Mouse (Mus musculus): ENCODE data around the gene Gm42715. TPM values are rescaled to one million over a fixed set of nuclear protein-coding genes. Genes with fewer than 3 reads are reported as not detected.
"Not testable (repeated sequence)": the region's sequence is repeated elsewhere in the genome, so short reads cannot be mapped to it uniquely, and the experiment has no call there.

Gene Gm42715
- total RNA-seq, 1 experiment from 2014 or later = 5.0 TPM

- no peak for ATAC-seq (replicated peaks; ENCODE audit: insufficient number of reproducible peaks, low FRiP score, low TSS enrichment, poor library complexity, severe bottlenecking)
Observed at GRCm38 (mm10) chr7:127489982-127490381, 29.4 kb upstream of the Gm42715 start.

- ATAC-seq (replicated peaks; ENCODE audit: insufficient number of reproducible peaks, low FRiP score, low TSS enrichment, poor library complexity, severe bottlenecking) = no peak
Observed at GRCm38 (mm10) chr7:127491846-127492245, 27.5 kb upstream of the Gm42715 start.

GRCm38 (mm10) chr7:127494648-127495047, 24.7 kb upstream of the Gm42715 start:
- ATAC-seq (replicated peaks; ENCODE audit: insufficient number of reproducible peaks, low FRiP score, low TSS enrichment, poor library complexity, severe bottlenecking) = no peak

- ATAC-seq (replicated peaks; ENCODE audit: insufficient number of reproducible peaks, low FRiP score, low TSS enrichment, poor library complexity, severe bottlenecking) = no peak
Observed at GRCm38 (mm10) chr7:127497382-127497781, 22.0 kb upstream of the Gm42715 start.

- no peak for ATAC-seq (replicated peaks; ENCODE audit: insufficient number of reproducible peaks, low FRiP score, low TSS enrichment, poor library complexity, severe bottlenecking)
Observed at GRCm38 (mm10) chr7:127498407-127498806, 21.0 kb upstream of the Gm42715 start.

- ATAC-seq (replicated peaks; ENCODE audit: insufficient number of reproducible peaks, low FRiP score, low TSS enrichment, poor library complexity, severe bottlenecking) = no peak
Observed at GRCm38 (mm10) chr7:127508291-127508690, 11.1 kb upstream of the Gm42715 start.

- ATAC-seq (replicated peaks; ENCODE audit: insufficient number of reproducible peaks, low FRiP score, low TSS enrichment, poor library complexity, severe bottlenecking) = not testable (repeated sequence)
Observed at GRCm38 (mm10) chr7:127509830-127510229, 9.6 kb upstream of the Gm42715 start.

- no peak for ATAC-seq (replicated peaks; ENCODE audit: insufficient number of reproducible peaks, low FRiP score, low TSS enrichment, poor library complexity, severe bottlenecking)
Observed at GRCm38 (mm10) chr7:127511241-127511640, 8.1 kb upstream of the Gm42715 start.

GRCm38 (mm10) chr7:127511808-127512230, 7.6 kb upstream of the Gm42715 start, which contains the start of gene Srcap:
Gene Srcap, plus strand, starts transcription at chr7:127511983.
- ATAC-seq (replicated peaks; ENCODE audit: insufficient number of reproducible peaks, low FRiP score, low TSS enrichment, poor library complexity, severe bottlenecking) = peak; percentile 96

GRCm38 (mm10) chr7:127512231-127513015, 7.0 kb upstream of the Gm42715 start:
- ATAC-seq (replicated peaks; ENCODE audit: insufficient number of reproducible peaks, low FRiP score, low TSS enrichment, poor library complexity, severe bottlenecking) = peak; percentile 73

GRCm38 (mm10) chr7:127513016-127513390, 6.4 kb upstream of the Gm42715 start:
- no peak for ATAC-seq (replicated peaks; ENCODE audit: insufficient number of reproducible peaks, low FRiP score, low TSS enrichment, poor library complexity, severe bottlenecking)

GRCm38 (mm10) chr7:127513781-127514180, 5.6 kb upstream of the Gm42715 start:
- ATAC-seq (replicated peaks; ENCODE audit: insufficient number of reproducible peaks, low FRiP score, low TSS enrichment, poor library complexity, severe bottlenecking) = no peak

GRCm38 (mm10) chr7:127515846-127516245, 3.5 kb upstream of the Gm42715 start:
- ATAC-seq (replicated peaks; ENCODE audit: insufficient number of reproducible peaks, low FRiP score, low TSS enrichment, poor library complexity, severe bottlenecking) = no peak

GRCm38 (mm10) chr7:127516344-127516743, 3.0 kb upstream of the Gm42715 start:
- ATAC-seq (replicated peaks; ENCODE audit: insufficient number of reproducible peaks, low FRiP score, low TSS enrichment, poor library complexity, severe bottlenecking) = no peak

GRCm38 (mm10) chr7:127541671-127542070, 22.3 kb downstream of the Gm42715 start:
- ATAC-seq (replicated peaks; ENCODE audit: insufficient number of reproducible peaks, low FRiP score, low TSS enrichment, poor library complexity, severe bottlenecking) = no peak

GRCm38 (mm10) chr7:127549116-127549835, 29.9 kb downstream of the Gm42715 start:
- no peak for ATAC-seq (replicated peaks; ENCODE audit: insufficient number of reproducible peaks, low FRiP score, low TSS enrichment, poor library complexity, severe bottlenecking)

GRCm38 (mm10) chr7:127551558-127551957, 32.2 kb downstream of the Gm42715 start:
- no peak for ATAC-seq (replicated peaks; ENCODE audit: insufficient number of reproducible peaks, low FRiP score, low TSS enrichment, poor library complexity, severe bottlenecking)

- no peak for ATAC-seq (replicated peaks; ENCODE audit: insufficient number of reproducible peaks, low FRiP score, low TSS enrichment, poor library complexity, severe bottlenecking)
Observed at GRCm38 (mm10) chr7:127560580-127560979, 41.2 kb downstream of the Gm42715 start.

- no peak for ATAC-seq (replicated peaks; ENCODE audit: insufficient number of reproducible peaks, low FRiP score, low TSS enrichment, poor library complexity, severe bottlenecking)
Observed at GRCm38 (mm10) chr7:127561340-127561858, 42.0 kb downstream of the Gm42715 start, which contains the start of gene Tmem265. Gene Tmem265, plus strand, starts transcription at chr7:127561390.
